Mouse (Mus musculus): ENCODE measurements around the gene Nostrin. TPM values are rescaled to one million over a fixed set of nuclear protein-coding genes. Genes with fewer than 3 reads are reported as not detected.

Gene Nostrin
- total and polyA plus RNA-seq, 2 experiments from 2014 or later, result 2.6 to 2.8 TPM

GRCm38 (mm10) chr2:69230137-69230536 is 94.5 kb downstream of the Nostrin start:
- H3K36me3 ChIP-seq (ENCODE audit: insufficient read depth), result no peaks in the 10 kb centered on the region
- H3K4me3 ChIP-seq (ENCODE audit: low read depth, low read length), result no peak overlapping the region
- 82% methylated on average over 2 of the region's 2 CpGs for WGBS
- no peaks in the 10 kb centered on the region for H3K4me1 ChIP-seq (ENCODE audit: insufficient read depth)
- no peak overlapping the region for H3K9ac ChIP-seq
- DNase-seq (no peak), ATAC-seq (no peak)
- no peak for TF ChIP-seq CTCF (IDR thresholded peaks at IDR 0.05; ENCODE audit: low read depth)
- H3K27me3 ChIP-seq (ENCODE audit: insufficient read depth, low read length), result no peaks in the 10 kb centered on the region; the same call in 1 of the 2 replicates
- no peaks in the 10 kb centered on the region for H3K9me3 ChIP-seq (ENCODE audit: low read length)
- no peak overlapping the region for H3K27ac ChIP-seq (ENCODE audit: low read depth, low read length)
- no peak overlapping the region for H3K4me2 ChIP-seq (ENCODE audit: low read depth)

DNA sequence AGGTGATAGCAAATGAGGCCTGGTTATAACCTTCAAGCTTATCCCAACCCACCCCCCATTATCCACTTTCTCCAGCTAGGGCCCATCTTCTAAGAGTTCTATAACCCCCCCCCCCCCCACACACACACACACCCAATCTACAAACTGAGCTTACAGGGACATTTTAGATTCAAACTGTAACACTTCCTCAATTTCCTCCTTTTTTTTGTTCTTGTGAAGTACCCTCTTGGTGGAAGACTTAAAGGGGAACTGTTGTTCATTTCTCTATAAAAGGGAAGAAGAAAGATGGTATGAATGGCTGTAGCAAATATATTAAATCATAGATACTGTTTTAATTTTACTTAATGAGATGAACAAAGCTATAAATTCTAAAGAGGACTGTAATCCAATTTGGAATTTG is 96.5 kb downstream of the Nostrin start:
- H3K27me3 ChIP-seq (ENCODE audit: insufficient read depth, low read length), result no peaks in the 10 kb centered on the region
- H3K4me3 ChIP-seq (ENCODE audit: low read depth, low read length), result no peak overlapping the region
- no peak overlapping the region for H3K4me2 ChIP-seq (ENCODE audit: low read depth)
- TF ChIP-seq CTCF (IDR thresholded peaks at IDR 0.05; ENCODE audit: low read depth), result no peak
- H3K4me1 ChIP-seq (ENCODE audit: insufficient read depth), result no peaks in the 10 kb centered on the region
- H3K9ac ChIP-seq, result no peak overlapping the region
- ATAC-seq (no peak), DNase-seq (no peak)
- no peaks in the 10 kb centered on the region for H3K36me3 ChIP-seq (ENCODE audit: insufficient read depth)
- no peaks in the 10 kb centered on the region for H3K9me3 ChIP-seq (ENCODE audit: low read length)
- no peak overlapping the region for H3K27ac ChIP-seq (ENCODE audit: low read depth, low read length)

GRCm38 (mm10) chr2:69234976-69235678 is 99.5 kb downstream of the Nostrin start:
- no peak overlapping the region for H3K9ac ChIP-seq
- no peak overlapping the region for H3K4me2 ChIP-seq (ENCODE audit: low read depth)
- WGBS, result 15% methylated on average over 5 of the region's 5 CpGs
- no peaks in the 10 kb centered on the region for H3K27me3 ChIP-seq (ENCODE audit: insufficient read depth, low read length)
- no peak overlapping the region for H3K4me3 ChIP-seq (ENCODE audit: low read depth, low read length)
- ATAC-seq (peak; percentile 51; the same call in 1 of the 2 replicates), DNase-seq (no peak)
- no peaks in the 10 kb centered on the region for H3K4me1 ChIP-seq (ENCODE audit: insufficient read depth)
- H3K9me3 ChIP-seq (ENCODE audit: low read length), result no peaks in the 10 kb centered on the region
- no peak overlapping the region for H3K27ac ChIP-seq (ENCODE audit: low read depth, low read length)
- no peaks in the 10 kb centered on the region for H3K36me3 ChIP-seq (ENCODE audit: insufficient read depth)
- no peak for TF ChIP-seq CTCF (IDR thresholded peaks at IDR 0.05; ENCODE audit: low read depth)

Other genes starting within 250 kb of the Nostrin start
- gene Spc25, start 70.4 kb downstream of the Nostrin start, total RNA-seq (2014; rRNA removed), result 6.5 and 10.5 TPM in 2 replicates
- 21.3 and 26.5 TPM in 2 replicates for gene Spc25, start 70.4 kb downstream of the Nostrin start, polyA plus RNA-seq (2015; fragmentation: Nextera tagmentation; extraction: Ambion mirVana)
- not detected in 2 replicates for gene G6pc2, start 75.3 kb downstream of the Nostrin start, total RNA-seq (2014; rRNA removed)
- gene G6pc2, start 75.3 kb downstream of the Nostrin start, polyA plus RNA-seq (2015; fragmentation: Nextera tagmentation; extraction: Ambion mirVana), result not detected in 2 replicates
- 0.10 and 0.15 TPM in 2 replicates for gene Abcb11, start 206.8 kb downstream of the Nostrin start, total RNA-seq (2014; rRNA removed)
- 0.05 and 0.10 TPM in 2 replicates for gene Abcb11, start 206.8 kb downstream of the Nostrin start, polyA plus RNA-seq (2015; fragmentation: Nextera tagmentation; extraction: Ambion mirVana)
- under 0.01 TPM in 1 of 2 replicates, not detected in the other for gene Dhrs9, start 244.6 kb downstream of the Nostrin start, total RNA-seq (2014; rRNA removed)
- gene Dhrs9, start 244.6 kb downstream of the Nostrin start, polyA plus RNA-seq (2015; fragmentation: Nextera tagmentation; extraction: Ambion mirVana), result not detected in 2 replicates